Mouse (Mus musculus) erythroblast, adult 5-6 weeks (primary cell): ENCODE results near the gene Ap1g2. TPM values are rescaled to one million over a fixed set of nuclear protein-coding genes. Genes with fewer than 3 reads are reported as not detected.

Source experiments
- ATAC-seq: replicated peaks from 2 replicates; pipeline ENCODE4 v1.8.0; 2016; ENCODE audit warnings: moderate number of reproducible peaks, mild to moderate bottlenecking, moderate TSS enrichment, inconsistent platforms; ENCODE audit not compliant: poor library complexity, low FRiP score, severe bottlenecking
- total RNA-seq, 2 experiments: library from RNA; stranded (forward) in 1 of 2; stranded (reverse) in 1 of 2; fragments of 150-400 nt in 1 of 2; fragments of 200-764, 138-1000 nt in 1 of 2; gene quantifications; 2 replicates each; pipeline versions ENCODE4 v1.2.3 to v1.2.4; 2015 to 2017; ENCODE audit warnings: low replicate concordance in 2 of 2

The Ap1g2 gene
- total RNA-seq, 2 experiments from 2014 or later: 1.7 to 3.7 TPM

DNA sequence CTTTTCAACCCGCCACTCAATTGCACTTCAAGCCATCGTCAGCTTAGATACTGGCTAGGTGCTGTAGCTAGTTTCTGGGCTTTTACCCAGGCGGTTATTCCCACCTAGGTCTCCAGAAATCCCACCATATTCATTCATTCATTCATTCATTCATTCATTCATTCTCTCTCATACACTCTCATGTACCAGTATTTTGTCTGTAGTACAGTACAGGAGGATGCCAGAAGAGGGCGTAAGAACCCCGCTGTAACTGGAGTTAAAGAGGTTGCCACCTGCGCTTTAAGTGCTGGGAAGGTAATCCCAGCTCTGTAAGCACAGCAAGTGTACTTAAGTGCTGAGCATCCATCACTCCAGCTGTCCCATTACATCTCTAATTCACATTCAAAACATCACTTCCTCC, 12.5 kb downstream of the Ap1g2 start:
- no peak for ATAC-seq

DNA sequence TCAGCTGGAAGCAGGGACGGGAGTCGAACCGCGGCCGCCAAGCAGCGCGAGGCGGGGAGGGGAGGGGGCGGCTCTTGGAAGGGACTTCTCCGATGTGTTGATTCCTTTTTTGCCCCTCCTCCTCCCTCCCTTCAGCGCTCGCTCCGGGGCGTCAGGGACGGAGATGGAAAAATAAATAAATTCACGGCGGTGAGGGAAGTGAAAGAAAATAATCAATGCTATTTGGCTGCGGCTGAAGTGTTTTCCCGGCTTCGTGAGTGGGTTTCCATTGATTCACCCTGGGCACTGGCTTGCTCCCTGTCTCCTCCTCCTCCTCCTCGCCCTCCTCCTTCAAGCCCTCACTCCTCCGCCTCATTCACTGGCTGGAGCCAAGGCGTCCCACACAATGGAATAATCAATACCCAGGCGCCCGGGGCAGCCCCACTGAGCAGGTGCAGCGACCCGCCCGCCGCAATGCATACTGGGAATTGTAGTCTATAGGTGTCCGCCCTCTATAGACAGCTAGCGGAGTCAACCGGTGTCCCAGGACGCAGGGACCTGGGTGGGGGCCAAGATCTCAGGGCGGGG, 14.3 kb downstream of the Ap1g2 start, which contains the start of gene Zfhx2:
Gene Zfhx2, minus strand, starts transcription at position 314 of the 567 bp plus-strand sequence.
- peak; percentile 92 for ATAC-seq

DNA sequence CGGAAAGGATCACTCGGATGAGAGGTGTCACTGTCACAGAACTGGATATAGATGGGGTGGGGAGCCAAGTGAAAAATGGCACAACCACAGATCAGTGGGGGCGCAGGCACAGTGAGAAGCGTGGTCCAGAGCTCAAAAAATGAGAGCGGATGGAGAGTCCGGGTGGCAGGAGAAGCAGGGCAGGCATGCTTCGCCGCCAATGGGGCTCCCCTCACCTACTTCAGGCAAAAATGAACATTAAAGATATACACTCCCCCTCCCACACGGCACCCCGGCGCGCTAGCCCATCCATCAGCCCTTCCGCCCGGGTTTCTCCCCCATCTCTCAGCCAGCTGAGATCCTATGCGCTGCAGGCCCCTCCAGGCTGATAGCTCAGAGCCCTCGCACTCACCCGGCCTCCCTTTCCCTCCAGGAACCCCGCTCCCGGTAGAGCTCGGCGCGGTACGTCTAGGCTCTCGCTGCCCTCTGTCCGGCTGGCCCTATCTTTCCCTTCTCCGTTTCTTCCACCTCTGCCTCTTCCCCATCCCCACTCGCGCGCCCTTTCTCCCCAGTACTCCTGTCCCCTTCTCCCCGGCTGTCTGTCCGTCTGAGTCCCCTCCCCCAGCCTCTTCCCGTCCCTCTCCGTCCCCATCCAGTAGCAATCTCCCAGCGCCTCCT, 15.1 kb downstream of the Ap1g2 start:
- ATAC-seq: no peak

DNA sequence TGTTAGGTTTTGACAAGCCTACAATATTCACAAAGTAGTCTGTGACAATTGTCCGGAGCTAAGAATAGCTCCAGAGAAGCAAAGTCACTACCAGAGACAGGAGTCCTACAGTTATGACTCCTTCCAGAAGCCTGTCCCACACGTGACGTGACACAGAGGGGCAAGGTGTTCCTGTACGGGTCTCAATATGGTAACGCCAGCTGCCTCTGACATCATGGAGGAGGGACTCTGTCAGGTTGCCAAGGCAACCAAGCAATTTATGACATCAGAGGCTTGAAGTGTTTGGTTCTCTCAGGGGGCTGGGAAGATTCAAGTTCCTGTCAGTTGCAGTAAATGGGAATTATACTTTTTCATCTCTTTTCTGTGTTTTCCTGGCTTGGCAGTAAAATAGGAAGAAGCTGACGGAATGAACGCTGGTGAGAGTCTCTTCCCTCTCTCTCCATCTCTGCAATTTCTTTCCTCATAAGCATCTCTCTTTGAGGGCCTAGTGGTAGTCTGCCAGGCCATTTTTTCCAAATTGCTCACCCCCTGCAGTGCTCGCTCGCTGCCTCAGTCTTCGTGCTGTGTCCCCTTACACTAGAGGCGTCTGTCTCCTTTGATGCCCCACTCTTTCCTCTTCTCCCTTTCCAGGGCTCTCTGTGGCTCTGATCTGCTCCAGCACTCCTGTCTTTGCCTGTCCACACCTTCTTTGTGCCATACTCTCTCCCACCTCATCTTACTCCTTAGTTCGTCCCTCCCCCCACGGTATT, 17.0 kb downstream of the Ap1g2 start:
- no peak for ATAC-seq

DNA sequence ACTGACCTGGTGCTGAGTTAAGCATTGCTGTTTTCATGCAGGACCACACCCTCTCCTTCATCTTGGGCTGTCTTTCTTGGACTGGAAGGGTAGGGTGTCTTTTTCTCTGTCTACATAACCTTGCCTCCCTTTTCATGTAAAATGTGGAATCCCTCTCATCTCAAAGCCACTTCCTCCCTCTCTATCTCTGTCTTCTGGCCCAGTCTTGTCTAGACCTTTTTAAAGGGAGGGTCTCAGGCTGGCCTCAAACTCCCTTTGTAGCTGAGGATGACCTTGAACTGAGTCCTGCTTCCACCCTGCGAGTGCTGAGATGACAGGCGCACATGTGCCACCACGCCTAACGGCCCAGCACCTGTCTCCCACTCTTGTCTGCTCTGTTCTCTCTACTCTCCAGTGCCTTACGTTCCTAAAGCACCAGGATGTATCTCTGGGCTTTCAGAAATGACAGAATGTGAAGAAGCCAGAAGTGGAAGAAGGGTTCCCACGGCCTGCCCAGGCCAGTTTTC, 20.3 kb downstream of the Ap1g2 start:
- ATAC-seq: no peak

DNA sequence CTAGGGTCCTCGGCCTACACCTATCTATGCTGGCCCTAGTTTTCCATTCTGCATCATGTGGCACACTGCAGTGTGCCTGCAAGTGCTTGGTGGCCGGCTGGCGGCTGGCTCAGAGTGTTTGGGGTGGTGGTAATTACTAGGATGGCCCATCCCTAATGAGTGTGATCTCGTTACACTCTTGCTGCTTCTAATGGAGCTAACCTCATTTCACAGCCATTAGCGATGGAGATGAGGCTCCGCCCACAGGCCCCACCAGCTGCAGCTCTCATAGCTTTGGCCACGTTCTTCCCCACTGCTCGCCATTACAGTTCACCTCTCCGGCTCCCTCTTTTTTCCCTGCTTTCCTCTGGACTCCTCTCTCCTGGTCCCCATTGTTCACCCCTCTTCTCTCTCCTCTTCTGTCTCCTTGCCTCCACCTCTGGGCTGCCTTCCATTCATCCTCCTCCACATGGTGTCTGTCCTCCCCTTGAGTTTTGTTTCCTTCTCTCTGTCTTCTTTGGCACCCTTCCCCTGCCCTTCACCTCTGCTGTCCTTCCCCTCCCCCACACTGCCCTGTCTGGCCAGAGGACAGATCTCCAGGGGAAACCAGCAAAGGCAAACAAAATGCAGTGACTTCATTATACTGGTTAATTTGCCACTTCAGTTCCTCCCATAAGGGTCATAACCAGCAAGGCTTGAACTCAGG, 20.9 kb downstream of the Ap1g2 start:
- no peak for ATAC-seq

DNA sequence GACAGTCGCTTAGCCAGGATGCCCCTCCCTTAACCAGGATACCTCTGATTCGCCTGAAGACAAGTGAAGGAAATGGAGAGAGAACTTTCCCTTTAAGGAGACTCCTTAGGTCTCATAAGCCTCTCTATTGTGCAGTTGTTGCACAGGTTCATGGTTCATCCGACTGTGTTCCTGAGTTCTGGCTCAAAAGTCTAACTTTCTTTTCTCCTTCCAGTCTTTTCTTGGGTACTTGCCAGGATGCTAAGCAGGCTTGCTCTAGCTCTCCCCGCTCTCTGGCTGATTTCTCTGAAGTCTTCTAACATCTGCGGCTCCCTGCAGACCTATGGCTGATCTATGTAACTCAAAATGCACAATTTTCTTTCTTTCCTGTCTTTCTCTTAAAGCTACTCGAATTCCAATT, 22.9 kb downstream of the Ap1g2 start:
- no peak for ATAC-seq

- ATAC-seq: no peak
These were observed 25.3 kb downstream of the Ap1g2 start for GRCm38 (mm10) chr14:55081105-55081504.

DNA sequence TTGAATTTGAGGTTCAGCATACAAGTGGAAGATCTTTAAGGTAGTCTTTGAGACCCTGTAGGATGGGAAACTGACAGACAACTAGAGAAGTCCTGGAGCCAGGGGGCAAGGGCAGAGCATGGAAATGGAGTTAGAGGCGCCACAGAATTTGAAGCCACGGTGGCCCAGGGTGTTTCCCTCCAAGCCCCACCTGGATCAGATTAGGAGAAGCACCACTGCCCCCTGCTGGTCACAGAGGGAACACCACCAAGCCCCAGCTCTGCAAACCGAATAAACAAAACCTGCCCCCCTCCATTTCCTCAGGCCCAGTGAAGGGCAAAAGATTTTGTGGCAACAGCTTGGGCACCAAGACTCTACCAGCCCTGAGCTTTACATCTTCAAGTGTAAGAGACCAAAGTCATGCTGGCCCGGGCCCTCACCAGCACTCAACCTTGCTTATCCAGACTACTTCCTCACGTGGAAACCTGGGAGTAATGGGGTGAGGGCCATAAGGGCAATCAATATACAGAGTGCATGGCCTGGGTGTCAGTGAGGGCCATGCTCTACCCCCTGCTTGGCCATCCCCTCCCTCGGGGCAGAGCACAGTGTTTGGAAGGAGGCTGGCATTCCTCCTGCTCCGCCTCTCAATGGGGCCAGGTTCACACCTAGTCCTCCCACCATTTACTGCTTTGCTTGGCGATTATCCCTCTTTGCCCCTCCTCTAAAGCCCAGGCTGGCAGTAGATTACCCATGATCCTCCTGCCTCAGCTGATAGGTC, 27.0 kb downstream of the Ap1g2 start:
- ATAC-seq: peak; percentile 84

DNA sequence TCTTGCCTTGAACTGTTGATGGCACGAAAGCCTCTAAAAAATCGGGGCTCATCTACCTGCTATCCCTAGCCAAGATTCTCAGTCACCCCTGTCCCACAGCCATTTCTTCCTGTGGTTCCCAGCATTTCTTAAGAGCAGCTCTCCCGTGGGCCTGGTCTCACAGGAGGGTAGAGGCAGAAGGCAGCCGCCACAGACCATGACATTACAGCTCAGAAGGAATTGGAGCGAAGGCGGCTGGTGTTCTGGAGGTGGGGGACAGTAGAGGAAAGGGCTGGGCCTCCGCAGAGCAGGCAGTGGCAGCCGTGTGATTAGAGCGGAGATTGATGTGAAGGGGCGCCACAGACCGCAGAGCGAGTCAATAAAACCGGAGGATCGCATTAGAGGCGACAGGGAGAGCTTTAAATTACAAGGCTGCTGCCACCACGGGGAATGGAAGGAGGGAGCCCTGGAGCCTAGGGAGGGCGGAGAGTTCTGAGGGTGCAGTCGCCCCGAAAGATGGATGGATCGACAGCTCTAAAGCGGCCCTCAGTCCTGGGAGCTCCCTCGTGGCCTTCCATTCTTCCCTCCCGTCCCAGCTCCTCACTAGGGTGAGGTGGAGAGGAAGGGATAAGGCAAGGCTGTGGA, 27.9 kb downstream of the Ap1g2 start:
- no peak for ATAC-seq

DNA sequence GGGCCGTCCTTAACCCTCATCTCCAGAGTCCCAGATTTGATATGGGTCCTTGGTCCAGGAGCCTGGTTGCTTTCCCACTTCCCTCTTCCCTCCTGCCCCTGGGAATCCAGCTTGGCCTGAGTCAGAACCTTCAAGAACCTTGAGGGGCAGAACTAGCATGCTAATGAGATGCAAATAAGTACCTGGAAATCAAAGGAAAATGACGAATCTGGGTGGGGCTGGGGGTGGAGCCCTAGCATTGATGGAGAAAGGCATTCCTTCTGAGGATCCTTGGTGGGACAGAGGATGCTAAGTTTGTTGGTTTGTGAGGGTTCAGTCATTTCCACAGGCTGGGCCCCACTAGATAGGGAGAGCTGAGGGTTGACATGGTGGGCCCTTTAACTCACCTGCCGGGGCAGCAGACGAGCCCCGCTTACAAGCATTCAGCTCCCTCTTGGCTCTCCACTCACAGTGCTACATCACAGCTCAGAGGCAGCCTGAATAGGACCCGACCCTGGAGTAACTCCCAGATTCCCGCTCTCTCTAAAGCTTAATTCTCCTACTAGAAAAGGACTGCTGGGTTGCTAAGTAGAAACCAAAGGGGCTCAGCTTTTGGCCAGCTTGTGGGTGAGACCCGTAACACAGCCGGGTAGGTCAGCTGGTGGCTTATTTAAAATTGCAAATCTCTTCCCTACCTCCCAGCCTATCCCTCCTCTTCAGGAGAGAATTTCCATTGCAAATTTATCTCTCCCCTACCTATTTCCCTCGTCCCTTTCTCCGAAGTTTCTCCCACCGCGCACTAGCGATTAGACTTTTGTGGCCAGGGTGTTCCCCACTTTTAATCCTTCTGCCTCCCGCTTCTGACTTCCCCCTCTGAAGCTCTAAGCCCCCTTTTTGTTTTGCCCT, 28.7 kb downstream of the Ap1g2 start:
- ATAC-seq: no peak

GRCm38 (mm10) chr14:55076956-55077355, 29.4 kb downstream of the Ap1g2 start:
- no peak for ATAC-seq

DNA sequence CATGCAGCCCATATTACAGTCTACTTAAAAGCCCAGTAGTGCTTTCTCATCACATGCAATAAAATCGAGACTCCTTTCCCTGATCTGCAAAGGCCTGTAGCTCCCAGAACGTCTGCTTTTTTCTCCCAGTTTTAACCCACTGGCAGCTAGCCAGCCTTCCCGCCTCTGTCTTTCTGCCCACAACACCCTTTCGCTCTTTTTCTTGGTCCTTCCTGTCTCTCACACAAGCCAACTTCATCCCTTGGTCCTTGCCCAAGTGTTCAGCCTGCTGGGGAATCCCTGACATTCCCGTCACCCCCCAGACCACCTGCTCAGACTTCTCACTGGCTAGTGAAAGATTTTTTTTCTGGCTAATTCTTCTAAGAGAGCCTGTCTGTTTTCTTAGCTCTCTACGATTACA, 30.2 kb downstream of the Ap1g2 start:
- no peak for ATAC-seq

DNA sequence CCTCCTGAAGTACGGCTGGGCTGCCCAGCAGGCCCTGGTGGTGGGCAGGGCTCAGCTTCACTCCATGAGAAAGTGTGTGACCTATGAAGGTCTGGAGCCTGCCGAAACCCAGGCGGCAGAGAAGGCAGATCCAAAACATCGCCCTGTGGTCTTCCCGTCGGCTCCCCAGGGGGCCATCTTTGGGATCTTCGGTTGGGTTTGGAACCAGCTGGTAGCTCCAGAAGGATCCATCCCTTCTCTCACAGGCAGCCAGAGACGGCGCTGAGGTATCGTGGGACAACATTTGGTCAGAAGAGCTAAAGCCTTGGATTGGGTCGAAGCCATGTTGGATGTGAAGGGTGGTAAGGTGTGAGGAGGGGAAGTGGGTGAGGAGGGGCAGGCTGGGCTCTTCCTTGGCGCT, 32.0 kb downstream of the Ap1g2 start:
- ATAC-seq: no peak

DNA sequence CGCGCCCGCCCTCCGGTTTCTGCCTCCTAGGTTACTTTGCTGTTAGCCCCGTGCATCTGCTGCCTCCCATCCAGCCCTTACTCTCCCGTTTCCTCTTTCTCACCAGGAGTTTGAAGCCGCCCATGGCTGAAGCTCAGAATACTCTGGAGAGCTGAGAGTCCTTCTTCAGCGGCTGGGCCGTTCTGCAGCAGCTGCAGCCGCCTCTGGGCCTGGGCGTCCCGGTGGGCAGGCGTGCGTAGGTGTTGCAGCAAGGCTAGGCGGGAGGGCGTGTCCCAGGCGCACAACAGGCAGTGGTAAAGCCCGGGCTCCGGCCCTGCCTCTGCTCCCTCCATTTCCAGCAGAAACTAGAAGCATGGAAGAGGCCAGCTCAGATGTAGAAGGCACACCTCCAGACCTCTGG, 34.6 kb downstream of the Ap1g2 start:
- no peak for ATAC-seq

DNA sequence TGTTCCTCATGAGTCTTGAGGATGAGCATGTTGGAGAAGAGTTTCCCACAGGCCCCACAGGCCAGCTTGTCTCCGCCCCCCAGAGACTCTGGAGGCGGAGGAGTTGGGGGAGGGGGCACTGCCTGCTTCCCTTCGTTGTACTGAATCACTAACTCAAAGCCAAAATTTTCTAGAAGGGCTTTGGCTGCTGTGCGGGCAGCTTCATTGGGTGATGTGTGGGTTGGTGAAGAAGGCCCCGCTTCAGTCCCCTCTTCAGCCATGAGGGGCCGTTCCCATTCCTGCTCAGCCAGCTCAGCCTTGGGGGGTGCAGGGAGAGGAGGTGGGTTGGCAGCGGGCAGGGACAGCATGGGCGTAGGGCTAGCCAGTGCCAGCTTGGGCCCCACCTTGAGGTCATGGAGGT, 40.4 kb downstream of the Ap1g2 start:
- ATAC-seq: no peak

- no peak for ATAC-seq
These were observed 41.0 kb downstream of the Ap1g2 start for GRCm38 (mm10) chr14:55065391-55065790.
